Mouse (Mus musculus): Measurements from ENCODE around the gene Tcfl5.

DNA sequence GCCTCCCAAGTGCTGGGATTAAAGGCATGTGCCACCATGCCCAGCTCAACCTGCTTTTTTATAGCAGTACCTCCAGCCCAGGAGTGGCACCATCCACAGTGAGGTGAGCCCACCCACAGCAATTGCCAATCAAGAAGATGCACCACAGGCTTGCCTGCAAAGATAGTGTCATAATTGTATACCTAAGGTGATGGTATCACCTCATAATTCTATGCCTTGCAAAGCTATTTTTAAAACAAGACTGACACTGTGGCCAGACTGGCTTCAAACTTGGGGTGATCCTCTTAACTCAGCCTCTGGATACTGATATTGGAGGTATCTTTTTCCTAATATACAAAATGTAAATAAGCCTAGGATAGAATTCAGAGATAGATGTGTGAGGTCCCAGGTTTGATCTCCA is 1.1 kb upstream of the Tcfl5 start:
- no peak for TF ChIP-seq CTCF (IDR thresholded peaks at IDR 0.05)
- TF ChIP-seq EP300 (IDR thresholded peaks at IDR 0.05) = no peak
